Mouse (Mus musculus): ENCODE measurements around the gene Ppp1r1b.

The Ppp1r1b gene

GRCm38 (mm10) chr11:98327136-98328030, 20.8 kb upstream of the Ppp1r1b start:
- in situ Hi-C loops (cut with MboI, MseI): no loop called here

GRCm38 (mm10) chr11:98328031-98328370, 20.2 kb upstream of the Ppp1r1b start:
- in situ Hi-C loops (cut with MboI, MseI): no loop called here

- in situ Hi-C loops (cut with MboI, MseI): no loop called here
These were observed 19.7 kb upstream of the Ppp1r1b start for GRCm38 (mm10) chr11:98328371-98329069.

GRCm38 (mm10) chr11:98329081-98329959, 18.9 kb upstream of the Ppp1r1b start, which contains the start of gene Neurod2:
Gene Neurod2 (minus strand): TSS chr11:98329648.
- in situ Hi-C loops (cut with MboI, MseI): no loop called here

- in situ Hi-C loops (cut with MboI, MseI): no loop called here
These were observed 18.1 kb upstream of the Ppp1r1b start for GRCm38 (mm10) chr11:98329960-98330744.

GRCm38 (mm10) chr11:98330745-98331204, 17.4 kb upstream of the Ppp1r1b start:
- in situ Hi-C loops (cut with MboI, MseI): no loop called here

- in situ Hi-C loops (cut with MboI, MseI): no loop called here
These were observed 16.8 kb upstream of the Ppp1r1b start for GRCm38 (mm10) chr11:98331401-98331800.

- in situ Hi-C loops (cut with MboI, MseI): no loop called here
These were observed 16.0 kb upstream of the Ppp1r1b start for GRCm38 (mm10) chr11:98332186-98332585.

- in situ Hi-C loops (cut with MboI, MseI): no loop called here
These were observed 15.4 kb upstream of the Ppp1r1b start for GRCm38 (mm10) chr11:98332841-98333240.

GRCm38 (mm10) chr11:98333263-98333696, 14.9 kb upstream of the Ppp1r1b start:
- in situ Hi-C loops (cut with MboI, MseI): no loop called here

- in situ Hi-C loops (cut with MboI, MseI): no loop called here
These were observed 14.0 kb upstream of the Ppp1r1b start for GRCm38 (mm10) chr11:98333981-98334741.

- in situ Hi-C loops (cut with MboI, MseI): no loop called here
These were observed 13.0 kb upstream of the Ppp1r1b start for GRCm38 (mm10) chr11:98335250-98335649.

GRCm38 (mm10) chr11:98336245-98337107, 11.7 kb upstream of the Ppp1r1b start:
- in situ Hi-C loops (cut with MboI, MseI): no loop called here

GRCm38 (mm10) chr11:98338507-98338961, 9.7 kb upstream of the Ppp1r1b start:
- in situ Hi-C loops (cut with MboI, MseI): no loop called here

GRCm38 (mm10) chr11:98339071-98339501, 9.1 kb upstream of the Ppp1r1b start:
- in situ Hi-C loops (cut with MboI, MseI): no loop called here

GRCm38 (mm10) chr11:98339679-98340287, 8.4 kb upstream of the Ppp1r1b start:
- in situ Hi-C loops (cut with MboI, MseI): no loop called here

- in situ Hi-C loops (cut with MboI, MseI): no loop called here
These were observed 7.6 kb upstream of the Ppp1r1b start for GRCm38 (mm10) chr11:98340597-98340996.

- in situ Hi-C loops (cut with MboI, MseI): no loop called here
These were observed 7.0 kb upstream of the Ppp1r1b start for GRCm38 (mm10) chr11:98341174-98341573.
